Mouse (Mus musculus) adrenal gland, postnatal 25 days (tissue): ENCODE measurements around the gene Nme8. TPM values are rescaled to one million over a fixed set of nuclear protein-coding genes. Genes with fewer than 3 reads are reported as not detected.

Experiments
- total RNA-seq: library from RNA; stranded (reverse); gene quantifications from 2 replicates; pipeline ENCODE4 v1.2.3, GENCODE M21; 2021

Gene Nme8
- total RNA-seq, 1 experiment from 2014 or later: not detected

Other genes starting within 250 kb of the Nme8 start
- 13.8 and 17.8 TPM in 2 replicates for gene Epdr1, start 77.9 kb downstream of the Nme8 start, total RNA-seq
- 1.6 and 1.8 TPM in 2 replicates for gene Sfrp4, start 74.7 kb downstream of the Nme8 start, total RNA-seq
- 0.24 TPM in 1 of 2 replicates, not detected in the other for gene Gpr141, start 126.5 kb upstream of the Nme8 start, total RNA-seq